Mouse (Mus musculus) embryonic facial prominence, embryonic 14.5 days (tissue): ENCODE results near the gene Ndrg4. TPM values are rescaled to one million over a fixed set of nuclear protein-coding genes. Genes with fewer than 3 reads are reported as not detected.

Source experiments
- ATAC-seq: fragments of 200-750 bp; cut with Nextera tagmentation; 2 replicates; pipeline ENCODE4 v1.8.0; 2017; ENCODE audit warnings: low read depth, moderate number of reproducible peaks, moderate TSS enrichment
- DNase-seq: peaks from one replicate; pipeline ENCODE4 v3.0.0-alpha.2; 2015; ENCODE audit warnings: low spot score
- H3K27ac ChIP-seq: fragments of 300-500 bp; sonication (generic); replicated peaks from 2 replicates; pipeline ENCODE4 v1.5.1; 2014; ENCODE audit warnings: low read depth, mild to moderate bottlenecking, low read length, moderate library complexity
- H3K27me3 ChIP-seq: fragments of 300-500 bp; sonication (generic); replicated peaks from 2 replicates; pipeline ENCODE4 v1.6.1; 2014; ENCODE audit warnings: low read length; ENCODE audit not compliant: control insufficient read depth, insufficient read depth
- H3K36me3 ChIP-seq: fragments of 300-500 bp; sonication (generic); 2 replicates; pipeline ENCODE4 v1.6.1; 2014; ENCODE audit warnings: low read length, mixed read lengths; ENCODE audit not compliant: control insufficient read depth, insufficient read depth
- H3K4me1 ChIP-seq: fragments of 300-500 bp; sonication (generic); 2 replicates; pipeline ENCODE4 v1.6.1; 2014; ENCODE audit warnings: antibody characterized with exemption, low read length; ENCODE audit not compliant: control insufficient read depth, insufficient read depth
- H3K4me2 ChIP-seq: fragments of 300-500 bp; sonication (generic); 2 replicates; pipeline ENCODE4 v1.6.1; 2014; ENCODE audit warnings: low read depth, mild to moderate bottlenecking, low read length, moderate library complexity, mixed read lengths
- H3K4me3 ChIP-seq: fragments of 300-500 bp; sonication (generic); 2 replicates; pipeline ENCODE4 v1.5.1; 2014; ENCODE audit warnings: low read depth, mild to moderate bottlenecking, low read length
- H3K9ac ChIP-seq: fragments of 300-500 bp; sonication (generic); 2 replicates; pipeline ENCODE4 v1.6.1; 2014; ENCODE audit warnings: low read depth, mild to moderate bottlenecking, low read length, moderate library complexity, mixed read lengths
- H3K9me3 ChIP-seq: fragments of 300-500 bp; sonication (generic); 2 replicates; pipeline ENCODE4 v1.6.1; 2016; ENCODE audit warnings: low read length; ENCODE audit not compliant: control insufficient read depth
- WGBS: fragments of 180-500 bp; shearing (Covaris S2); extraction: QIAGEN DNeasy Blood & Tissue Kit; methylation state at CpG from one replicate; pipeline ENCODE4 v1.1.7; 2014; 5-methylcytosine and 5-hydroxymethylcytosine counted together
- polyA plus RNA-seq: library from polyadenylated mRNA; unstranded; fragments of >200 nt; fragmentation: Nextera tagmentation; extraction: Ambion mirVana; gene quantifications from 2 replicates; pipeline ENCODE4 v1.2.1, GENCODE M21; 2014

Gene Ndrg4
- polyA plus RNA-seq, 1 experiment from 2014 or later = 53.4 TPM

- no peak overlapping the region for H3K4me3 ChIP-seq
- no peak for DNase-seq
- H3K36me3 ChIP-seq = no peaks in the 10 kb centered on the region; the same call in 1 of the 2 replicates
- H3K4me2 ChIP-seq = no peak overlapping the region
- WGBS = 96% methylated on average over 3 of the region's 3 CpGs
- no peak for ATAC-seq
- H3K27me3 ChIP-seq = no peaks in the 10 kb centered on the region
- H3K9ac ChIP-seq = no peak overlapping the region
- no peaks in the 10 kb centered on the region; the same call in 1 of the 2 replicates for H3K4me1 ChIP-seq
- no peaks in the 10 kb centered on the region for H3K9me3 ChIP-seq
- H3K27ac ChIP-seq = no peak overlapping the region
Measured at GRCm38 (mm10) chr8:95704538-95704937, 27.8 kb downstream of the Ndrg4 start.

GRCm38 (mm10) chr8:95709579-95709978 lies 32.8 kb downstream of the Ndrg4 start:
- Histone ChIP-seq H3K27me3 (no peaks in the 10 kb centered on the region), H3K36me3 (no peaks in the 10 kb centered on the region; the same call in 1 of the 2 replicates), H3K9me3 (no peaks in the 10 kb centered on the region), H3K27ac (no peak overlapping the region), H3K4me1 (no peaks in the 10 kb centered on the region), H3K4me2 (no peak overlapping the region), H3K9ac (no peak overlapping the region), H3K4me3 (no peak overlapping the region)
- DNase-seq (no peak), ATAC-seq (no peak)
- 98% methylated on average over 7 of the region's 7 CpGs for WGBS

- no peaks in the 10 kb centered on the region for H3K36me3 ChIP-seq
- no peaks in the 10 kb centered on the region for H3K9me3 ChIP-seq
- no peak overlapping the region for H3K27ac ChIP-seq
Measured at GRCm38 (mm10) chr8:95711029-95711428, 34.2 kb downstream of the Ndrg4 start.

GRCm38 (mm10) chr8:95712395-95712794 lies 35.6 kb downstream of the Ndrg4 start:
- no peak for DNase-seq
- WGBS = 79% methylated on average over 8 of the region's 9 CpGs

More at GRCm38 (mm10) chr8:95711029-95711428, 34.2 kb downstream of the Ndrg4 start:
- Histone ChIP-seq H3K9ac (no peak overlapping the region), H3K27me3 (no peaks in the 10 kb centered on the region), H3K4me1 (0 out of 2 replicates have a peak, but pooled peaks cover 3% of the 10 kb centered on the region), H3K4me3 (no peak overlapping the region), H3K4me2 (no peak overlapping the region)
- WGBS = 58% methylated on average over 3 of the region's 3 CpGs
- ATAC-seq (no peak), DNase-seq (no peak)

GRCm38 (mm10) chr8:95713100-95714010 lies 36.6 kb downstream of the Ndrg4 start:
- 76% methylated on average over 19 of the region's 19 CpGs for WGBS

More at GRCm38 (mm10) chr8:95712395-95712794, 35.6 kb downstream of the Ndrg4 start:
- H3K27ac ChIP-seq = no peak overlapping the region
- ATAC-seq = no peak
- H3K4me2 ChIP-seq = no peak overlapping the region
- H3K4me1 ChIP-seq = peaks cover 11% of the 10 kb centered on the region
- H3K4me3 ChIP-seq = no peak overlapping the region
- H3K27me3 ChIP-seq = no peaks in the 10 kb centered on the region
- H3K36me3 ChIP-seq = no peaks in the 10 kb centered on the region
- H3K9me3 ChIP-seq = no peaks in the 10 kb centered on the region
- H3K9ac ChIP-seq = no peak overlapping the region

GRCm38 (mm10) chr8:95714367-95714766 lies 37.6 kb downstream of the Ndrg4 start:
- Histone ChIP-seq H3K4me3 (no peak overlapping the region), H3K4me1 (peaks cover 11% of the 10 kb centered on the region), H3K36me3 (peaks cover 18% of the 10 kb centered on the region), H3K9ac (no peak overlapping the region), H3K27me3 (no peaks in the 10 kb centered on the region), H3K9me3 (no peaks in the 10 kb centered on the region), H3K27ac (no peak overlapping the region), H3K4me2 (no peak overlapping the region)
- DNase-seq (no peak), ATAC-seq (no peak)
- 97% methylated on average over 4 of the region's 4 CpGs for WGBS

More at GRCm38 (mm10) chr8:95713100-95714010, 36.6 kb downstream of the Ndrg4 start:
- H3K9ac ChIP-seq = no peak overlapping the region
- H3K27ac ChIP-seq = no peak overlapping the region
- H3K4me3 ChIP-seq = no peak overlapping the region
- no peak overlapping the region for H3K4me2 ChIP-seq
- ATAC-seq = peak; percentile 8; the same call in 1 of the 2 replicates
- H3K4me1 ChIP-seq = peaks cover 11% of the 10 kb centered on the region
- H3K27me3 ChIP-seq = no peaks in the 10 kb centered on the region
- peak; percentile 26 for DNase-seq
- peaks cover 8% of the 10 kb centered on the region for H3K36me3 ChIP-seq
- no peaks in the 10 kb centered on the region for H3K9me3 ChIP-seq

GRCm38 (mm10) chr8:95714837-95715413 lies 38.1 kb downstream of the Ndrg4 start:
- DNase-seq (no peak), ATAC-seq (no peak)
- Histone ChIP-seq H3K4me1 (peaks cover 11% of the 10 kb centered on the region), H3K9me3 (no peaks in the 10 kb centered on the region), H3K4me2 (peak overlapping the region; percentile 72), H3K4me3 (peak overlapping the region; percentile 86), H3K36me3 (peaks cover 23% of the 10 kb centered on the region), H3K27ac (no peak overlapping the region; the same call in 1 of the 2 replicates), H3K9ac (peak overlapping the region; percentile 80), H3K27me3 (no peaks in the 10 kb centered on the region)
- 81% methylated on average over 6 of the region's 6 CpGs for WGBS

GRCm38 (mm10) chr8:95715676-95716531 lies 39.1 kb downstream of the Ndrg4 start, which contains the start of gene Setd6:
TSS of gene Setd6 (plus strand) at chr8:95715881.
- Histone ChIP-seq H3K4me3 (peak within 1 kb of the TSS; percentile 86), H3K4me1 (peaks cover 11% of the 10 kb centered on the region), H3K9me3 (no peaks in the 10 kb centered on the region), H3K4me2 (peak within 1 kb of the TSS; percentile 72), H3K27me3 (no peaks in the 10 kb centered on the region), H3K27ac (no peak within 1 kb of the TSS; the same call in 1 of the 2 replicates), H3K36me3 (peaks cover 31% of the 10 kb centered on the region), H3K9ac (peak within 1 kb of the TSS; percentile 80)
- DNase-seq (peak; percentile 95), ATAC-seq (peak; percentile 93)
- WGBS = under 1% methylated on average over 34 of the region's 79 CpGs
